In the genomic region with DNA sequence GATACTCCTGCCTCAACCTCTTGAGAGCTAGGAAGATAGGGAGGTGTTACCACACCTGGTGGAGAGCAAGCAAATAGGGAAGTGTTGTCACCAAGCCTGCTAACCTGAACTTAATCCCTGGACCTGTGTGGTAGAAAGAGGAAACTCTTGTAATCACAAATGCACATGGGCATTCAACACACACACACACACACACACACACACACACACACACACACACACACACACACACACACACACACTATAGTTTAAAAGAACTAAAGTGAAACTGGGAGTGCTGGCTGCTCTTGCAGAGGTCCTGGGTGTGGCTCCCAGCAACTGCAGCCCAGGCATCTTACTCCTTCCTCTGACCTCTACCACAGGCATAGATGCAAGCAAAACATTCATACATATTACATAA, we compare ENCODE assay signal across 17 mouse cellular contexts. TPM values are rescaled to one million over a fixed set of nuclear protein-coding genes. Genes with fewer than 3 reads are reported as not detected.
DNase-seq lines count a peak whose midpoint lies in the region; ATAC-seq and TF ChIP-seq lines count a peak whose summit lies in the region.
"Had no signal": no experiment of that assay in that cellular context is flagged by ENCODE, and none has a peak within 500 bp of the region (broad histone marks: within the 10 kb centered on the region; RNA-seq: fewer than 3 reads in every experiment).

No protein-coding gene starts in this region.

- no peak overlapping the region for H3K4me3 ChIP-seq in heart, adult 2 months
- H3K4me3 ChIP-seq: forebrain, embryonic 13.5 days; heart, embryonic 10.5 days; limb, embryonic 15.5 days; myocyte; stomach, embryonic 15.5 days had no signal

- no peak for TF ChIP-seq CTCF in heart, adult 2 months (IDR thresholded peaks at IDR 0.05)

- TF ChIP-seq EP300 in heart, adult 2 months (IDR thresholded peaks at IDR 0.05; ENCODE audit: insufficient read depth, low read depth, low read length): no peak

- no peak for DNase-seq in heart, adult 2 months
- DNase-seq in heart, postnatal 25 days (ENCODE audit: low spot score): no peak
- peak; percentile 56 to 57 for DNase-seq in B cell, adult 2 months
- DNase-seq in cerebellum, adult 9-11 months: no peak
- DNase-seq in urinary bladder, postnatal 36 days (ENCODE audit: low spot score in 2 of 2): no peak
- DNase-seq in thymus, postnatal 10 days (ENCODE audit: low spot score in 2 of 2): no peak
- DNase-seq: adrenal gland, postnatal 14 days; cerebellum, postnatal 10 days; kidney, postnatal 14 days; lung, embryonic 14.5 days had no signal

- H3K9ac ChIP-seq in heart, adult 2 months (ENCODE audit: low read depth, low read length): no peak overlapping the region
- H3K9ac ChIP-seq: forebrain, embryonic 13.5 days; limb, embryonic 15.5 days; lung, embryonic 14.5 days; stomach, embryonic 15.5 days had no signal

- H3K27me3 ChIP-seq in heart, adult 2 months (ENCODE audit: control insufficient read depth, insufficient read depth, low read length): no peaks in the 10 kb centered on the region
- H3K27me3 ChIP-seq: forebrain, embryonic 13.5 days; limb, embryonic 15.5 days; stomach, embryonic 15.5 days had no signal

- TF ChIP-seq POLR2A in heart, adult 2 months (IDR thresholded peaks at IDR 0.05; ENCODE audit: insufficient read depth, low read depth, low read length): no peak

- H3K79me2 ChIP-seq in heart, adult 2 months (replicated peaks; ENCODE audit: control insufficient read depth, insufficient read depth, low read length): no peaks in the 10 kb centered on the region

- peaks cover 12% of the 10 kb centered on the region for H3K4me1 ChIP-seq in heart, adult 2 months (ENCODE audit: control insufficient read depth, insufficient read depth, low read length)
- H3K4me1 ChIP-seq: forebrain, embryonic 13.5 days; stomach, embryonic 15.5 days had no signal

- intact Hi-C loops in heart, adult 2 months (cut with DNase I): no loop called here
- intact Hi-C loops in heart, postnatal 25 days (cut with DNase I): no loop called here

- no peaks in the 10 kb centered on the region; the same call in none of the 2 replicates for H3K36me3 ChIP-seq in heart, adult 2 months (ENCODE audit: control insufficient read depth, insufficient read depth, low read length)

- peak overlapping the region; percentile 56 for H3K27ac ChIP-seq in heart, adult 2 months
- H3K27ac ChIP-seq: forebrain, embryonic 13.5 days; heart, embryonic 10.5 days; limb, embryonic 15.5 days; stomach, embryonic 15.5 days had no signal

- peak; percentile 63 for ATAC-seq in activated CD4-positive, CD25-positive, alpha-beta regulatory T cell, adult 4 months
- peak; percentile 35 for ATAC-seq in megakaryocyte progenitor cell, adult 5-6 weeks (replicated peaks; ENCODE audit: poor library complexity)
- ATAC-seq: forebrain, embryonic 13.5 days had no signal

RNA-seq across cellular contexts. Expression of a gene that starts 41.3 kb away (rescaled TPM):
- total RNA-seq in heart, adult 2 months (2021): 10 to 100 TPM; 76.0 to 92.7 TPM
- 21.1 and 42.6 TPM in 2 replicates for polyA plus RNA-seq in heart, adult 2 months (2012; rRNA removed)
- 10 to 100 TPM; 48.2 to 62.5 TPM for total RNA-seq in heart, postnatal 25 days (2021)
- polyA plus RNA-seq in activated CD4-positive, CD25-positive, alpha-beta regulatory T cell, adult 4 months (2017; shearing (Covaris generic)): 10 to 100 TPM; 27.6 to 39.0 TPM
- 10.8 and 21.8 TPM in 2 replicates for total RNA-seq in megakaryocyte progenitor cell, adult 5-6 weeks (2015)
- total RNA-seq in megakaryocyte progenitor cell, adult 5-6 weeks (2017): 2.0 and 6.6 TPM in 2 replicates

RNA-seq across cellular contexts. Expression of a gene that starts 55.1 kb away (rescaled TPM):
- total RNA-seq in heart, adult 2 months (2021): 1 to 10 TPM; 6.7 to 8.5 TPM
- polyA plus RNA-seq in heart, adult 2 months (2012; rRNA removed): 1.1 and 2.9 TPM in 2 replicates
- 10 to 100 TPM in 1 of 2 experiments, 1 to 10 TPM in 1; 7.6 to 10.1 TPM for total RNA-seq in heart, postnatal 25 days (2021)
- 10 to 100 TPM; 25.8 to 62.2 TPM for polyA plus RNA-seq in activated CD4-positive, CD25-positive, alpha-beta regulatory T cell, adult 4 months (2017; shearing (Covaris generic))
- total RNA-seq in megakaryocyte progenitor cell, adult 5-6 weeks (2015): 58.7 and 76.6 TPM in 2 replicates
- total RNA-seq in megakaryocyte progenitor cell, adult 5-6 weeks (2017): 68.3 and 86.8 TPM in 2 replicates

Comparison
In these comparisons a context has a peak if more than half of its experiments do, and no peak if none do; other contexts are left out.
1. DNase-seq: peak in B cell, adult 2 months (2 of 2); none in heart, adult 2 months (0 of 2), heart, postnatal 25 days (single experiment), cerebellum, adult 9-11 months (single experiment), urinary bladder, postnatal 36 days (0 of 2) and thymus, postnatal 10 days (0 of 2).
2. RNA of a gene that starts 55.1 kb away (total RNA-seq): 58.7 to 86.8 TPM in megakaryocyte progenitor cell, adult 5-6 weeks; 7.6 to 10.1 TPM in heart, postnatal 25 days and 6.7 to 8.5 TPM in heart, adult 2 months; every median in the first group is over 4 times any median in the second.